15 mouse cellular contexts compared by ENCODE assay signal in the genomic region with DNA sequence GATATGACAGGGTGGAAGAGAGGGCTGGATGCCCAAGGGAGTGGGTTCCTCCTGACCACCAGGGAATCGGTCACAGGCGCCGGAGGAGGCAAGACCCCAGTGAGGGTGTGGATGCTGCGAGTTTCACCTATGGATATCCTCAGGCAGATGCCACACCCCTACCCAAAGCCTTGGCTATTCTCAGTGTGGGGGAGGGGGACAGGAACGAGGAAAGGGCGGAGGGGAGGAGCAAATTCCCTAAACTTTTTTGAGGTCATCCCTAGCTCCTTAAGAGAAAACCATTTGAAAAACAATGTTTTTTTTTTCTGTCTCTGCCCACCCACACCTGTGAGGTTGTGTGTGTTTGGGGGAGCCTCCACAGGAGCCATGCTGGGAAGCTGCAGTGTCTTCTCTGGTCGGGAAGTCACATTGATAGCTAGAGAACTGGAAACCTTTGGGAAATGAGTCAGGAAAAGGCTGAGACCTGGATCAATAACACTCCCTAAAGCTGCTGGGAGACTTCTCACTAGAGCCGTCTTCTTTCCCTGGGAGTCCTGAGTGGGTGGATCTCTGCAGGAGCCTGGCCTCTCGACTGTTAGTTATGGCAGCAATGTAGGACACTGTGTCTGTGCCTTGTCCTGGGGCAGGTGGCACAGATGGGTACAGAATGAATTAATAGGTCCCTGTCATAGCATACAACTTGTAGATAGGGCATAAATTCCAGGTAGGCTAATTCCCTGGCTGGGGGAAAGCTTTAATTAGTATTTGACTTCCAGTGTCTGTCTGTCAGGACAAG. TPM values are rescaled to one million over a fixed set of nuclear protein-coding genes. Genes with fewer than 3 reads are reported as not detected.
A peak's percentile ranks its signal among the peaks of the same experiment; 100 is the strongest.
DNase-seq lines count a peak whose midpoint lies in the region; ATAC-seq and TF ChIP-seq lines count a peak whose summit lies in the region.
"Had no signal": no experiment of that assay in that cellular context is flagged by ENCODE, and none has a peak within 500 bp of the region (broad histone marks: within the 10 kb centered on the region; RNA-seq: fewer than 3 reads in every experiment).

No protein-coding gene starts in this region.

- no peaks in the 10 kb centered on the region for H3K9me3 ChIP-seq in intestine, embryonic 14.5 days (ENCODE audit: control insufficient read depth, low read length)
- no peaks in the 10 kb centered on the region for H3K9me3 ChIP-seq in intestine, postnatal 0 days (ENCODE audit: control insufficient read depth)
- no peaks in the 10 kb centered on the region for H3K9me3 ChIP-seq in neural tube, embryonic 15.5 days (replicated peaks)
- no peaks in the 10 kb centered on the region for H3K9me3 ChIP-seq in kidney, embryonic 16.5 days (ENCODE audit: low read length)
- H3K9me3 ChIP-seq: heart, embryonic 10.5 days; liver, embryonic 13.5 days had no signal

- DNase-seq in cerebellum, adult 2 months: peak; percentile 57 to 70
- DNase-seq in cerebellum, postnatal 10 days: no peak
- no peak for DNase-seq in intestine, embryonic 14.5 days (ENCODE audit: low spot score)
- peak; percentile 77 for DNase-seq in R1 (ENCODE audit: low read depth, low spot score)
- DNase-seq: adrenal gland, adult 8-10 months; gastrocnemius, postnatal 25 days; heart, postnatal 14 days; kidney, adult 11 months; kidney, postnatal 4 days; liver, embryonic 13.5 days; thymus, postnatal 14 days had no signal

- H3K4me2 ChIP-seq in intestine, embryonic 14.5 days (ENCODE audit: low read length): peak overlapping the region; percentile 32; the same call in 1 of the 2 replicates
- no peak overlapping the region for H3K4me2 ChIP-seq in intestine, postnatal 0 days (replicated peaks; ENCODE audit: low read depth)
- peak overlapping the region; percentile 0; the same call in 1 of the 2 replicates for H3K4me2 ChIP-seq in neural tube, embryonic 15.5 days
- no peak overlapping the region for H3K4me2 ChIP-seq in kidney, embryonic 16.5 days (replicated peaks; ENCODE audit: low read depth, low read length)
- H3K4me2 ChIP-seq: liver, embryonic 13.5 days had no signal

- no peak overlapping the region for H3K9ac ChIP-seq in intestine, embryonic 14.5 days (ENCODE audit: low read length)
- H3K9ac ChIP-seq in intestine, postnatal 0 days (ENCODE audit: low read depth, low read length): no peak overlapping the region
- no peak overlapping the region for H3K9ac ChIP-seq in neural tube, embryonic 15.5 days (replicated peaks)
- H3K9ac ChIP-seq in kidney, embryonic 16.5 days (replicated peaks; ENCODE audit: low read length): no peak overlapping the region
- H3K9ac ChIP-seq: liver, embryonic 13.5 days had no signal

- no peak for TF ChIP-seq POLR2A in cerebellum, adult 2 months (IDR thresholded peaks at IDR 0.05; ENCODE audit: borderline replicate concordance, insufficient read depth, low read length)

- 59% methylated on average over 9 of the region's 9 CpGs for WGBS in cerebellum, adult 2 months
- WGBS in intestine, embryonic 14.5 days: 74% methylated on average over 9 of the region's 9 CpGs
- WGBS in intestine, postnatal 0 days: 82% methylated on average over 9 of the region's 9 CpGs
- WGBS in neural tube, embryonic 15.5 days: 67% methylated on average over 9 of the region's 9 CpGs
- WGBS in kidney, embryonic 16.5 days: 60% methylated on average over 9 of the region's 9 CpGs

- H3K4me1 ChIP-seq in cerebellum, adult 2 months (ENCODE audit: control insufficient read depth, insufficient read depth, low read length): peaks cover 39% of the 10 kb centered on the region
- peaks cover 26% of the 10 kb centered on the region for H3K4me1 ChIP-seq in intestine, embryonic 14.5 days (replicated peaks; ENCODE audit: control insufficient read depth, insufficient read depth, low read length)
- H3K4me1 ChIP-seq in intestine, postnatal 0 days (replicated peaks; ENCODE audit: control insufficient read depth, insufficient read depth, low read length): 0 out of 2 replicates have a peak, but pooled peaks cover 2% of the 10 kb centered on the region
- peaks cover 55% of the 10 kb centered on the region for H3K4me1 ChIP-seq in neural tube, embryonic 15.5 days
- H3K4me1 ChIP-seq in kidney, embryonic 16.5 days (ENCODE audit: insufficient read depth, low read length): peaks cover 14% of the 10 kb centered on the region

- no peaks in the 10 kb centered on the region for H3K27me3 ChIP-seq in cerebellum, adult 2 months (ENCODE audit: control insufficient read depth, insufficient read depth, low read length)
- 0 out of 2 replicates have a peak, but pooled peaks cover 4% of the 10 kb centered on the region for H3K27me3 ChIP-seq in intestine, embryonic 14.5 days (replicated peaks; ENCODE audit: control insufficient read depth, insufficient read depth, low read length)
- no peaks in the 10 kb centered on the region for H3K27me3 ChIP-seq in intestine, postnatal 0 days (replicated peaks; ENCODE audit: control insufficient read depth, insufficient read depth, low read length)
- H3K27me3 ChIP-seq in neural tube, embryonic 15.5 days (replicated peaks): peaks cover 3% of the 10 kb centered on the region; the same call in 1 of the 2 replicates
- peaks cover 5% of the 10 kb centered on the region; the same call in 1 of the 2 replicates for H3K27me3 ChIP-seq in kidney, embryonic 16.5 days (ENCODE audit: insufficient read depth, low read length)

- no peaks in the 10 kb centered on the region for H3K36me3 ChIP-seq in intestine, embryonic 14.5 days (ENCODE audit: control insufficient read depth, insufficient read depth, low read length)
- H3K36me3 ChIP-seq in intestine, postnatal 0 days (ENCODE audit: control insufficient read depth, insufficient read depth): no peaks in the 10 kb centered on the region; the same call in 1 of the 2 replicates
- H3K36me3 ChIP-seq in neural tube, embryonic 15.5 days: peaks cover 11% of the 10 kb centered on the region; the same call in 1 of the 2 replicates
- H3K36me3 ChIP-seq in kidney, embryonic 16.5 days (ENCODE audit: insufficient read depth, low read length): no peaks in the 10 kb centered on the region
- H3K36me3 ChIP-seq: heart, embryonic 10.5 days; liver, embryonic 13.5 days had no signal

- 0 out of 2 replicates have a peak overlapping the region, but pooled peaks have one; percentile 6 for H3K27ac ChIP-seq in cerebellum, adult 2 months (ENCODE audit: insufficient read depth, low read length)
- no peak overlapping the region; the same call in 1 of the 2 replicates for H3K27ac ChIP-seq in intestine, embryonic 14.5 days (ENCODE audit: low read depth)
- no peak overlapping the region for H3K27ac ChIP-seq in intestine, postnatal 0 days (ENCODE audit: low read depth, low read length)
- H3K27ac ChIP-seq in neural tube, embryonic 15.5 days (replicated peaks): no peak overlapping the region
- H3K27ac ChIP-seq in kidney, embryonic 16.5 days (ENCODE audit: low read length): no peak overlapping the region
- H3K27ac ChIP-seq: heart, embryonic 10.5 days; liver, embryonic 13.5 days had no signal

- TF ChIP-seq CTCF in cerebellum, adult 2 months (IDR thresholded peaks at IDR 0.05; ENCODE audit: borderline replicate concordance, insufficient read depth, low read depth, low read length): no peak
- TF ChIP-seq CTCF in intestine, postnatal 0 days (IDR thresholded peaks at IDR 0.05; ENCODE audit: low read depth): no peak

- peak overlapping the region; percentile 4 for H3K4me3 ChIP-seq in cerebellum, adult 2 months (replicated peaks; ENCODE audit: insufficient read depth, low read depth, low read length)
- H3K4me3 ChIP-seq in intestine, embryonic 14.5 days (ENCODE audit: low read depth, low read length): no peak overlapping the region
- H3K4me3 ChIP-seq in intestine, postnatal 0 days (ENCODE audit: low read depth, low read length): no peak overlapping the region
- no peak overlapping the region for H3K4me3 ChIP-seq in neural tube, embryonic 15.5 days (replicated peaks)
- H3K4me3 ChIP-seq in kidney, embryonic 16.5 days (ENCODE audit: low read length): no peak overlapping the region
- H3K4me3 ChIP-seq: liver, embryonic 13.5 days had no signal

- ATAC-seq in intestine, embryonic 14.5 days (replicated peaks; ENCODE audit: low FRiP score, low TSS enrichment, low read depth): no peak
- no peak for ATAC-seq in intestine, postnatal 0 days
- ATAC-seq in neural tube, embryonic 15.5 days (ENCODE audit: low FRiP score): no peak
- no peak for ATAC-seq in kidney, embryonic 16.5 days (ENCODE audit: low FRiP score, low TSS enrichment)

RNA-seq across cellular contexts. Expression of a gene that starts 2.8 kb away (rescaled TPM):
- polyA plus RNA-seq in cerebellum, adult 2 months (2012; rRNA removed): 50.8 and 53.5 TPM in 2 replicates
- 3.0 and 3.5 TPM in 2 replicates for polyA plus RNA-seq in intestine, embryonic 14.5 days (2014; fragmentation: Nextera tagmentation; extraction: Ambion mirVana)
- polyA plus RNA-seq in intestine, postnatal 0 days (2015; fragmentation: Nextera tagmentation; extraction: Ambion mirVana): 2.8 and 2.9 TPM in 2 replicates
- 10.2 and 14.4 TPM in 2 replicates for polyA plus RNA-seq in neural tube, embryonic 15.5 days (2015; fragmentation: Nextera tagmentation; extraction: Ambion mirVana)
- 5.4 and 5.8 TPM in 2 replicates for polyA plus RNA-seq in kidney, embryonic 16.5 days (2015; fragmentation: Nextera tagmentation; extraction: Ambion mirVana)

RNA-seq across cellular contexts. Expression of a gene that starts 12.1 kb away (rescaled TPM):
- 13.1 and 13.8 TPM in 2 replicates for polyA plus RNA-seq in cerebellum, adult 2 months (2012; rRNA removed)
- polyA plus RNA-seq in intestine, embryonic 14.5 days (2014; fragmentation: Nextera tagmentation; extraction: Ambion mirVana): 2.3 and 2.6 TPM in 2 replicates
- 6.3 and 6.7 TPM in 2 replicates for polyA plus RNA-seq in intestine, postnatal 0 days (2015; fragmentation: Nextera tagmentation; extraction: Ambion mirVana)
- 3.1 TPM in 2 replicates for polyA plus RNA-seq in neural tube, embryonic 15.5 days (2015; fragmentation: Nextera tagmentation; extraction: Ambion mirVana)
- polyA plus RNA-seq in kidney, embryonic 16.5 days (2015; fragmentation: Nextera tagmentation; extraction: Ambion mirVana): 3.4 and 3.9 TPM in 2 replicates

RNA-seq across cellular contexts. Expression of a gene that starts 21.8 kb away (rescaled TPM):
- 25.9 and 26.9 TPM in 2 replicates for polyA plus RNA-seq in cerebellum, adult 2 months (2012; rRNA removed)
- polyA plus RNA-seq in intestine, embryonic 14.5 days (2014; fragmentation: Nextera tagmentation; extraction: Ambion mirVana): 15.3 and 15.5 TPM in 2 replicates
- 3.4 and 4.0 TPM in 2 replicates for polyA plus RNA-seq in intestine, postnatal 0 days (2015; fragmentation: Nextera tagmentation; extraction: Ambion mirVana)
- 18.4 and 21.2 TPM in 2 replicates for polyA plus RNA-seq in neural tube, embryonic 15.5 days (2015; fragmentation: Nextera tagmentation; extraction: Ambion mirVana)
- polyA plus RNA-seq in kidney, embryonic 16.5 days (2015; fragmentation: Nextera tagmentation; extraction: Ambion mirVana): 18.7 and 22.2 TPM in 2 replicates

RNA-seq across cellular contexts. Expression of a gene that starts 34.2 kb away (rescaled TPM):
- polyA plus RNA-seq in cerebellum, adult 2 months (2012; rRNA removed): 6.2 and 6.5 TPM in 2 replicates
- polyA plus RNA-seq in intestine, embryonic 14.5 days (2014; fragmentation: Nextera tagmentation; extraction: Ambion mirVana): 0.04 and 0.26 TPM in 2 replicates
- 0.05 and 0.13 TPM in 2 replicates for polyA plus RNA-seq in intestine, postnatal 0 days (2015; fragmentation: Nextera tagmentation; extraction: Ambion mirVana)
- 6.1 and 7.7 TPM in 2 replicates for polyA plus RNA-seq in neural tube, embryonic 15.5 days (2015; fragmentation: Nextera tagmentation; extraction: Ambion mirVana)
- 0.06 and 0.08 TPM in 2 replicates for polyA plus RNA-seq in kidney, embryonic 16.5 days (2015; fragmentation: Nextera tagmentation; extraction: Ambion mirVana)
- polyA plus RNA-seq: liver, embryonic 13.5 days had no signal

RNA-seq across cellular contexts. Expression of a gene that starts 37.5 kb away (rescaled TPM):
- polyA plus RNA-seq in cerebellum, adult 2 months (2012; rRNA removed): 2.4 TPM in 2 replicates
- 0.08 and 0.36 TPM in 2 replicates for polyA plus RNA-seq in intestine, embryonic 14.5 days (2014; fragmentation: Nextera tagmentation; extraction: Ambion mirVana)
- 0.26 and 0.51 TPM in 2 replicates for polyA plus RNA-seq in intestine, postnatal 0 days (2015; fragmentation: Nextera tagmentation; extraction: Ambion mirVana)
- polyA plus RNA-seq in neural tube, embryonic 15.5 days (2015; fragmentation: Nextera tagmentation; extraction: Ambion mirVana): 0.38 and 0.52 TPM in 2 replicates
- polyA plus RNA-seq in kidney, embryonic 16.5 days (2015; fragmentation: Nextera tagmentation; extraction: Ambion mirVana): 3.7 and 5.0 TPM in 2 replicates

Comparison
In these comparisons a context has a peak if more than half of its experiments do, and no peak if none do; other contexts are left out.
1. DNase-seq: peak in cerebellum, adult 2 months (2 of 2) and R1 (single experiment); none in cerebellum, postnatal 10 days (0 of 2) and intestine, embryonic 14.5 days (single experiment).
2. H3K4me2 ChIP-seq: peak in intestine, embryonic 14.5 days (single experiment) and neural tube, embryonic 15.5 days (single experiment); none in intestine, postnatal 0 days (single experiment) and kidney, embryonic 16.5 days (single experiment).